Mouse (Mus musculus): ENCODE measurements around the gene Ccdc148. TPM values are rescaled to one million over a fixed set of nuclear protein-coding genes. Genes with fewer than 3 reads are reported as not detected.

Gene Ccdc148
- polyA plus RNA-seq, 1 experiment from 2014 or later, result 0.38 TPM

- no peak overlapping the region for H3K4me3 ChIP-seq (ENCODE audit: low read depth, low read length)
- no peaks in the 10 kb centered on the region for H3K27me3 ChIP-seq (ENCODE audit: control insufficient read depth, insufficient read depth, low read length)
- H3K9me3 ChIP-seq (ENCODE audit: control insufficient read depth, low read length), result no peaks in the 10 kb centered on the region
- no peak overlapping the region for H3K9ac ChIP-seq (ENCODE audit: low read length)
- H3K36me3 ChIP-seq (ENCODE audit: control insufficient read depth, insufficient read depth, low read length), result no peaks in the 10 kb centered on the region
- no peaks in the 10 kb centered on the region for H3K4me1 ChIP-seq (ENCODE audit: control insufficient read depth, insufficient read depth, low read length)
- ATAC-seq (ENCODE audit: insufficient read depth, low FRiP score, low TSS enrichment) (no peak), DNase-seq (ENCODE audit: low spot score) (no peak)
- no peak overlapping the region for H3K27ac ChIP-seq (ENCODE audit: low read depth, low read length)
- WGBS, result 92% methylated on average over 5 of the region's 5 CpGs
- H3K4me2 ChIP-seq (ENCODE audit: low read depth), result no peak overlapping the region
Measured at GRCm38 (mm10) chr2:58799623-58800022, 360.9 kb downstream of the Ccdc148 start.

GRCm38 (mm10) chr2:58799126-58799525 is 361.4 kb downstream of the Ccdc148 start:
- Histone ChIP-seq H3K36me3 (ENCODE audit: control insufficient read depth, insufficient read depth, low read length) (no peaks in the 10 kb centered on the region), H3K9ac (ENCODE audit: low read length) (no peak overlapping the region), H3K4me1 (ENCODE audit: control insufficient read depth, insufficient read depth, low read length) (no peaks in the 10 kb centered on the region), H3K4me3 (ENCODE audit: low read depth, low read length) (no peak overlapping the region), H3K4me2 (ENCODE audit: low read depth) (no peak overlapping the region), H3K27me3 (ENCODE audit: control insufficient read depth, insufficient read depth, low read length) (no peaks in the 10 kb centered on the region), H3K9me3 (ENCODE audit: control insufficient read depth, low read length) (no peaks in the 10 kb centered on the region), H3K27ac (ENCODE audit: low read depth, low read length) (no peak overlapping the region)
- WGBS, result 90% methylated on average over 9 of the region's 9 CpGs
- DNase-seq (ENCODE audit: low spot score) (no peak), ATAC-seq (ENCODE audit: insufficient read depth, low FRiP score, low TSS enrichment) (no peak)

GRCm38 (mm10) chr2:58797506-58797905 is 363.0 kb downstream of the Ccdc148 start:
- no peaks in the 10 kb centered on the region for H3K9me3 ChIP-seq (ENCODE audit: control insufficient read depth, low read length)
- no peak for DNase-seq (ENCODE audit: low spot score)
- no peaks in the 10 kb centered on the region for H3K4me1 ChIP-seq (ENCODE audit: control insufficient read depth, insufficient read depth, low read length)
- H3K4me3 ChIP-seq (ENCODE audit: low read depth, low read length), result no peak overlapping the region
- ATAC-seq (ENCODE audit: insufficient read depth, low FRiP score, low TSS enrichment), result no peak
- no peak overlapping the region for H3K27ac ChIP-seq (ENCODE audit: low read depth, low read length)
- 52% methylated on average over 4 of the region's 4 CpGs for WGBS
- no peaks in the 10 kb centered on the region for H3K27me3 ChIP-seq (ENCODE audit: control insufficient read depth, insufficient read depth, low read length)
- H3K4me2 ChIP-seq (ENCODE audit: low read depth), result no peak overlapping the region
- no peaks in the 10 kb centered on the region for H3K36me3 ChIP-seq (ENCODE audit: control insufficient read depth, insufficient read depth, low read length)
- no peak overlapping the region for H3K9ac ChIP-seq (ENCODE audit: low read length)

- Histone ChIP-seq H3K4me3 (ENCODE audit: low read depth, low read length) (no peak overlapping the region), H3K4me2 (ENCODE audit: low read depth) (no peak overlapping the region), H3K4me1 (ENCODE audit: control insufficient read depth, insufficient read depth, low read length) (no peaks in the 10 kb centered on the region), H3K36me3 (ENCODE audit: control insufficient read depth, insufficient read depth, low read length) (no peaks in the 10 kb centered on the region), H3K27ac (ENCODE audit: low read depth, low read length) (no peak overlapping the region), H3K9ac (ENCODE audit: low read length) (no peak overlapping the region), H3K9me3 (ENCODE audit: control insufficient read depth, low read length) (no peaks in the 10 kb centered on the region), H3K27me3 (ENCODE audit: control insufficient read depth, insufficient read depth, low read length) (no peaks in the 10 kb centered on the region)
- 96% methylated on average over 5 of the region's 5 CpGs for WGBS
- DNase-seq (ENCODE audit: low spot score) (no peak), ATAC-seq (ENCODE audit: insufficient read depth, low FRiP score, low TSS enrichment) (no peak)
Measured at GRCm38 (mm10) chr2:58795432-58795831, 365.1 kb downstream of the Ccdc148 start.

- Histone ChIP-seq H3K27ac (ENCODE audit: low read depth, low read length) (no peak overlapping the region), H3K4me2 (ENCODE audit: low read depth) (no peak overlapping the region), H3K27me3 (ENCODE audit: control insufficient read depth, insufficient read depth, low read length) (no peaks in the 10 kb centered on the region), H3K4me1 (ENCODE audit: control insufficient read depth, insufficient read depth, low read length) (no peaks in the 10 kb centered on the region), H3K36me3 (ENCODE audit: control insufficient read depth, insufficient read depth, low read length) (no peaks in the 10 kb centered on the region), H3K9ac (ENCODE audit: low read length) (no peak overlapping the region), H3K9me3 (ENCODE audit: control insufficient read depth, low read length) (no peaks in the 10 kb centered on the region), H3K4me3 (ENCODE audit: low read depth, low read length) (no peak overlapping the region)
- WGBS, result 83% methylated on average over 15 of the region's 15 CpGs
- no peak for DNase-seq (ENCODE audit: low spot score)
- ATAC-seq (ENCODE audit: insufficient read depth, low FRiP score, low TSS enrichment), result no peak
Measured at GRCm38 (mm10) chr2:58794489-58794888, 366.0 kb downstream of the Ccdc148 start.

- H3K4me3 ChIP-seq (ENCODE audit: low read depth, low read length), result no peak overlapping the region
- no peaks in the 10 kb centered on the region for H3K4me1 ChIP-seq (ENCODE audit: control insufficient read depth, insufficient read depth, low read length)
- 88% methylated on average over 4 of the region's 4 CpGs for WGBS
- H3K36me3 ChIP-seq (ENCODE audit: control insufficient read depth, insufficient read depth, low read length), result no peaks in the 10 kb centered on the region
- no peaks in the 10 kb centered on the region for H3K9me3 ChIP-seq (ENCODE audit: control insufficient read depth, low read length)
- H3K27me3 ChIP-seq (ENCODE audit: control insufficient read depth, insufficient read depth, low read length), result no peaks in the 10 kb centered on the region
- no peak overlapping the region for H3K9ac ChIP-seq (ENCODE audit: low read length)
- H3K4me2 ChIP-seq (ENCODE audit: low read depth), result no peak overlapping the region
- ATAC-seq (ENCODE audit: insufficient read depth, low FRiP score, low TSS enrichment) (no peak), DNase-seq (ENCODE audit: low spot score) (no peak)
- H3K27ac ChIP-seq (ENCODE audit: low read depth, low read length), result no peak overlapping the region
Measured at GRCm38 (mm10) chr2:58790361-58790760, 370.1 kb downstream of the Ccdc148 start.

- Histone ChIP-seq H3K4me3 (ENCODE audit: low read depth, low read length) (no peak overlapping the region), H3K4me1 (ENCODE audit: control insufficient read depth, insufficient read depth, low read length) (no peaks in the 10 kb centered on the region), H3K27ac (ENCODE audit: low read depth, low read length) (no peak overlapping the region), H3K27me3 (ENCODE audit: control insufficient read depth, insufficient read depth, low read length) (no peaks in the 10 kb centered on the region), H3K4me2 (ENCODE audit: low read depth) (no peak overlapping the region), H3K9ac (ENCODE audit: low read length) (no peak overlapping the region), H3K36me3 (ENCODE audit: control insufficient read depth, insufficient read depth, low read length) (no peaks in the 10 kb centered on the region), H3K9me3 (ENCODE audit: control insufficient read depth, low read length) (no peaks in the 10 kb centered on the region)
- ATAC-seq (ENCODE audit: insufficient read depth, low FRiP score, low TSS enrichment), result no peak
- DNase-seq (ENCODE audit: low spot score), result no peak
- 81% methylated on average over 7 of the region's 7 CpGs for WGBS
Measured at GRCm38 (mm10) chr2:58789934-58790333, 370.5 kb downstream of the Ccdc148 start.

- Histone ChIP-seq H3K9me3 (ENCODE audit: control insufficient read depth, low read length) (no peaks in the 10 kb centered on the region), H3K27me3 (ENCODE audit: control insufficient read depth, insufficient read depth, low read length) (no peaks in the 10 kb centered on the region), H3K4me2 (ENCODE audit: low read depth) (no peak overlapping the region), H3K4me1 (ENCODE audit: control insufficient read depth, insufficient read depth, low read length) (no peaks in the 10 kb centered on the region), H3K36me3 (ENCODE audit: control insufficient read depth, insufficient read depth, low read length) (no peaks in the 10 kb centered on the region), H3K4me3 (ENCODE audit: low read depth, low read length) (no peak overlapping the region), H3K27ac (ENCODE audit: low read depth, low read length) (no peak overlapping the region), H3K9ac (ENCODE audit: low read length) (no peak overlapping the region)
- ATAC-seq (ENCODE audit: insufficient read depth, low FRiP score, low TSS enrichment) (no peak), DNase-seq (ENCODE audit: low spot score) (no peak)
- WGBS, result 53% methylated on average over 7 of the region's 7 CpGs
Measured at GRCm38 (mm10) chr2:58787360-58787759, 373.1 kb downstream of the Ccdc148 start.

- Histone ChIP-seq H3K4me3 (ENCODE audit: low read depth, low read length) (no peak overlapping the region), H3K27ac (ENCODE audit: low read depth, low read length) (no peak overlapping the region), H3K4me2 (ENCODE audit: low read depth) (no peak overlapping the region), H3K9ac (ENCODE audit: low read length) (no peak overlapping the region), H3K4me1 (ENCODE audit: control insufficient read depth, insufficient read depth, low read length) (no peaks in the 10 kb centered on the region), H3K36me3 (ENCODE audit: control insufficient read depth, insufficient read depth, low read length) (no peaks in the 10 kb centered on the region), H3K27me3 (ENCODE audit: control insufficient read depth, insufficient read depth, low read length) (no peaks in the 10 kb centered on the region), H3K9me3 (ENCODE audit: control insufficient read depth, low read length) (no peaks in the 10 kb centered on the region)
- ATAC-seq (ENCODE audit: insufficient read depth, low FRiP score, low TSS enrichment), result no peak
- 70% methylated on average over 8 of the region's 8 CpGs for WGBS
- DNase-seq (ENCODE audit: low spot score), result no peak
Measured at GRCm38 (mm10) chr2:58786681-58787080, 373.8 kb downstream of the Ccdc148 start.

Measured in neural tube, embryonic 11.5 days (tissue).